ENCODE assay signal across 15 mouse cellular contexts in the genomic region with DNA sequence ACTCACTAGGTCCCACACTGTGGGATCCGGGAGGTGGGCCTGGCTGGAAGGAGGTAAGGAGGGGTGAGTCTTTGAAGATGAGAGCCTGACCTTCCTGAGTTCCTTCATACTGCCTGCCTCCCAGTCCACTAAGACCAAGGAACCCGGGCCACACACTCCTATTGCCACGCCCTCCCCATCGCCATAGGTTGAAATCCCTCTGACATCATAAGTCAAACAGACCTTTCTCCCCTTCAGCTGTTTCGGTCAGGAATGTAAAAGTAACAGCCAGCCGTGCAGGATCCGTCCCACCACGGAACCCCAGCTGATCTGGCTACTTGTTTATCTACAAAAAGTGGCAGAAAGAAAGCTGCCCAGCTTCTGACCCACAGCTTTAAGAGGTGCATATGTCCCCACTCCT. TPM values are rescaled to one million over a fixed set of nuclear protein-coding genes. Genes with fewer than 3 reads are reported as not detected.
A peak's percentile ranks its signal among the peaks of the same experiment; 100 is the strongest.
DNase-seq lines count a peak whose midpoint lies in the region; ATAC-seq lines count a peak whose summit lies in the region.
"Had no signal": no experiment of that assay in that cellular context is flagged by ENCODE, and none has a peak within 500 bp of the region (broad histone marks: within the 10 kb centered on the region; RNA-seq: fewer than 3 reads in every experiment).

No protein-coding gene starts in this region.

- no peak overlapping the region for H3K9ac ChIP-seq in limb, embryonic 12.5 days (replicated peaks)
- H3K9ac ChIP-seq in lung, embryonic 16.5 days (ENCODE audit: low read length), result peak overlapping the region; percentile 33; the same call in 1 of the 2 replicates
- H3K9ac ChIP-seq: midbrain, embryonic 12.5 days; neural tube, embryonic 12.5 days had no signal

- no peak overlapping the region for H3K4me2 ChIP-seq in limb, embryonic 12.5 days
- peak overlapping the region; percentile 24 for H3K4me2 ChIP-seq in lung, embryonic 16.5 days (ENCODE audit: low read depth, low read length)
- H3K4me2 ChIP-seq: midbrain, embryonic 12.5 days; neural tube, embryonic 12.5 days had no signal

- H3K27ac ChIP-seq in limb, embryonic 12.5 days, result no peak overlapping the region
- H3K27ac ChIP-seq in limb, embryonic 10.5 days, result no peak overlapping the region
- peak overlapping the region; percentile 93 for H3K27ac ChIP-seq in lung, embryonic 16.5 days (ENCODE audit: low read length)
- H3K27ac ChIP-seq: hindbrain, embryonic 10.5 days; midbrain, embryonic 12.5 days; neural tube, embryonic 12.5 days had no signal

- H3K4me1 ChIP-seq in limb, embryonic 12.5 days (replicated peaks), result peaks cover 12% of the 10 kb centered on the region; the same call in 1 of the 2 replicates
- H3K4me1 ChIP-seq in limb, embryonic 10.5 days, result peaks cover 17% of the 10 kb centered on the region
- peaks cover 30% of the 10 kb centered on the region for H3K4me1 ChIP-seq in lung, embryonic 16.5 days (replicated peaks; ENCODE audit: control insufficient read depth, insufficient read depth, low read length)
- H3K4me1 ChIP-seq: hindbrain, embryonic 10.5 days; midbrain, embryonic 12.5 days; neural tube, embryonic 12.5 days had no signal

- no peaks in the 10 kb centered on the region for H3K36me3 ChIP-seq in limb, embryonic 12.5 days
- no peaks in the 10 kb centered on the region for H3K36me3 ChIP-seq in limb, embryonic 10.5 days
- no peaks in the 10 kb centered on the region for H3K36me3 ChIP-seq in lung, embryonic 16.5 days (ENCODE audit: control insufficient read depth, insufficient read depth, low read length)
- H3K36me3 ChIP-seq: hindbrain, embryonic 10.5 days; midbrain, embryonic 12.5 days; neural tube, embryonic 12.5 days had no signal

- DNase-seq in limb, embryonic 10.5 days (ENCODE audit: low spot score), result no peak
- peak; percentile 76 for DNase-seq in large intestine, adult 2 months (ENCODE audit: low read depth, low spot score)
- DNase-seq in right cerebral cortex, postnatal 10 days (ENCODE audit: low spot score in 2 of 2), result no peak
- DNase-seq in testis, postnatal 10 days (ENCODE audit: low spot score), result no peak
- no peak for DNase-seq in retina, embryonic 14.5 days (ENCODE audit: low spot score)
- DNase-seq: cerebellum, adult 2 months; kidney, adult 8-10 months; left cerebral cortex, postnatal 4 days; right cerebral cortex, adult 18-20 months; thymus, adult 2 months had no signal

- H3K9me3 ChIP-seq in limb, embryonic 12.5 days, result 0 out of 2 replicates have a peak, but pooled peaks cover 4% of the 10 kb centered on the region
- H3K9me3 ChIP-seq in limb, embryonic 10.5 days (replicated peaks), result no peaks in the 10 kb centered on the region
- H3K9me3 ChIP-seq in lung, embryonic 16.5 days (ENCODE audit: control insufficient read depth, low read length), result no peaks in the 10 kb centered on the region
- H3K9me3 ChIP-seq: hindbrain, embryonic 10.5 days; midbrain, embryonic 12.5 days; neural tube, embryonic 12.5 days had no signal

- WGBS in limb, embryonic 12.5 days, result 20% methylated on average over 8 of the region's 8 CpGs
- WGBS in limb, embryonic 10.5 days, result 24% methylated on average over 8 of the region's 8 CpGs
- 20% methylated on average over 8 of the region's 8 CpGs for WGBS in large intestine, adult 2 months
- WGBS in lung, embryonic 16.5 days, result 18% methylated on average over 8 of the region's 8 CpGs

- H3K27me3 ChIP-seq in limb, embryonic 12.5 days, result no peaks in the 10 kb centered on the region; the same call in none of the 2 replicates
- H3K27me3 ChIP-seq in limb, embryonic 10.5 days (ENCODE audit: low read depth, poor library complexity, severe bottlenecking), result no peaks in the 10 kb centered on the region
- no peaks in the 10 kb centered on the region for H3K27me3 ChIP-seq in lung, embryonic 16.5 days (ENCODE audit: control insufficient read depth, insufficient read depth, low read depth, low read length)
- H3K27me3 ChIP-seq: midbrain, embryonic 12.5 days; neural tube, embryonic 12.5 days had no signal

- peak; percentile 40; the same call in 1 of the 2 replicates for ATAC-seq in limb, embryonic 12.5 days (ENCODE audit: insufficient number of reproducible peaks, insufficient read depth, low FRiP score, low TSS enrichment, low read depth)
- ATAC-seq in lung, embryonic 16.5 days (ENCODE audit: low read depth), result peak; percentile 75

- H3K4me3 ChIP-seq in limb, embryonic 12.5 days (replicated peaks), result no peak overlapping the region
- no peak overlapping the region for H3K4me3 ChIP-seq in limb, embryonic 10.5 days
- H3K4me3 ChIP-seq in lung, embryonic 16.5 days (ENCODE audit: low read length), result no peak overlapping the region
- H3K4me3 ChIP-seq: hindbrain, embryonic 10.5 days; midbrain, embryonic 12.5 days; neural tube, embryonic 12.5 days had no signal

RNA-seq across cellular contexts. Expression of a gene that starts 14.1 kb away (rescaled TPM):
- polyA plus RNA-seq in limb, embryonic 12.5 days (2016; fragmentation: Nextera tagmentation; extraction: Ambion mirVana), result 12.6 and 15.2 TPM in 2 replicates
- 2.4 and 4.2 TPM in 2 replicates for polyA plus RNA-seq in limb, embryonic 10.5 days (2016; fragmentation: Nextera tagmentation; extraction: Ambion mirVana)
- polyA plus RNA-seq in large intestine, adult 2 months (2012; rRNA removed), result 11.9 and 12.7 TPM in 2 replicates
- polyA plus RNA-seq in lung, embryonic 16.5 days (2015; fragmentation: Nextera tagmentation; extraction: Ambion mirVana), result 131 and 151 TPM in 2 replicates
